Mouse (Mus musculus) heart, postnatal 4 days (tissue): ENCODE data around the gene Aftph. TPM values are rescaled to one million over a fixed set of nuclear protein-coding genes. Genes with fewer than 3 reads are reported as not detected.
A peak's percentile ranks its signal among the peaks of the same experiment; 100 is the strongest.

ENCODE experiments used
- DNase-seq: peaks from one replicate; pipeline ENCODE4 v3.0.0; 2021
- total RNA-seq, 2 experiments: library from RNA; stranded (reverse); gene quantifications; 2 replicates each; pipeline ENCODE4 v1.2.3; 2021

The Aftph gene
- total RNA-seq, 2 experiments from 2014 or later: 18.7 to 22.5 TPM

- no peak for DNase-seq
Observed at GRCm38 (mm10) chr11:20723572-20723971, 17.8 kb downstream of the Aftph start.

- no peak for DNase-seq
Observed at GRCm38 (mm10) chr11:20712068-20712671, 29.2 kb downstream of the Aftph start.

- peak; percentile 72 for DNase-seq
Observed at GRCm38 (mm10) chr11:20691000-20691399, 50.4 kb downstream of the Aftph start.

- DNase-seq: no peak
Observed at GRCm38 (mm10) chr11:20681679-20682078, 59.7 kb downstream of the Aftph start.

GRCm38 (mm10) chr11:20680781-20681180 lies 60.6 kb downstream of the Aftph start:
- DNase-seq: no peak

GRCm38 (mm10) chr11:20679396-20679795 lies 62.0 kb downstream of the Aftph start:
- no peak for DNase-seq

GRCm38 (mm10) chr11:20672513-20672912 lies 68.9 kb downstream of the Aftph start:
- no peak for DNase-seq

- DNase-seq: peak; percentile 34
Observed at GRCm38 (mm10) chr11:20671789-20672392, 69.5 kb downstream of the Aftph start.

GRCm38 (mm10) chr11:20664878-20665277 lies 76.5 kb downstream of the Aftph start:
- no peak for DNase-seq

GRCm38 (mm10) chr11:20663580-20664198 lies 77.7 kb downstream of the Aftph start:
- DNase-seq: no peak

- DNase-seq: no peak
Observed at GRCm38 (mm10) chr11:20662811-20663210, 78.6 kb downstream of the Aftph start.

- peak; percentile 38 for DNase-seq
Observed at GRCm38 (mm10) chr11:20661652-20662051, 79.7 kb downstream of the Aftph start.

GRCm38 (mm10) chr11:20660111-20661097 lies 81.0 kb downstream of the Aftph start:
- DNase-seq: no peak

- peak; percentile 42 for DNase-seq
Observed at GRCm38 (mm10) chr11:20659094-20659493, 82.3 kb downstream of the Aftph start.

- no peak for DNase-seq
Observed at GRCm38 (mm10) chr11:20656711-20657057, 84.7 kb downstream of the Aftph start.

GRCm38 (mm10) chr11:20655795-20656710 lies 85.3 kb downstream of the Aftph start:
- peak; percentile 71 for DNase-seq

- DNase-seq: no peak
Observed at GRCm38 (mm10) chr11:20651166-20651565, 90.2 kb downstream of the Aftph start.

- no peak for DNase-seq
Observed at GRCm38 (mm10) chr11:20650006-20650639, 91.3 kb downstream of the Aftph start.

GRCm38 (mm10) chr11:20649477-20649876 lies 91.9 kb downstream of the Aftph start:
- no peak for DNase-seq

- DNase-seq: no peak
Observed at GRCm38 (mm10) chr11:20647902-20648625, 93.3 kb downstream of the Aftph start.
